Mouse (Mus musculus) liver, adult 2 months (tissue): Measurements from ENCODE around the gene Zfp341. TPM values are rescaled to one million over a fixed set of nuclear protein-coding genes. Genes with fewer than 3 reads are reported as not detected.

Experiments
- DNase-seq: peaks from one replicate; pipeline ENCODE4 v3.0.0-alpha.2; 2011; ENCODE audit warnings: low read depth, low spot score; ENCODE audit errors: extremely low read depth
- H3K27ac ChIP-seq: fragments of 200-500 bp; replicated peaks from 2 replicates; pipeline ENCODE4 v1.5.1; 2012; ENCODE audit warnings: low read depth, mild to moderate bottlenecking, control low read depth, inconsistent platforms, low read length; ENCODE audit not compliant: insufficient read depth
- H3K27me3 ChIP-seq: fragments of 200-500 bp; 2 replicates; pipeline ENCODE4 v1.6.1; 2012; ENCODE audit warnings: mild to moderate bottlenecking, moderate library complexity, low read length, inconsistent platforms; ENCODE audit not compliant: control insufficient read depth, insufficient read depth
- H3K36me3 ChIP-seq: fragments of 200-500 bp; 2 replicates; pipeline ENCODE4 v1.6.1; 2012; ENCODE audit warnings: low read length, inconsistent platforms; ENCODE audit not compliant: control insufficient read depth, insufficient read depth
- H3K4me1 ChIP-seq: fragments of 200-500 bp; 2 replicates; pipeline ENCODE4 v1.6.1; 2011; ENCODE audit warnings: low read length; ENCODE audit not compliant: control insufficient read depth, insufficient read depth
- H3K4me3 ChIP-seq: fragments of 200-500 bp; 2 replicates; pipeline ENCODE4 v1.5.1; 2011; ENCODE audit warnings: low read depth, mild to moderate bottlenecking, control low read depth, low read length, moderate library complexity; ENCODE audit not compliant: insufficient read depth
- H3K79me2 ChIP-seq: fragments of 200-500 bp; 2 replicates; pipeline ENCODE4 v1.6.1; 2012; ENCODE audit warnings: inconsistent platforms, mild to moderate bottlenecking, low read length, moderate library complexity; ENCODE audit not compliant: control insufficient read depth, insufficient read depth
- H3K9ac ChIP-seq: fragments of 200-500 bp; 2 replicates; pipeline ENCODE4 v1.6.1; 2012; ENCODE audit warnings: low read depth, mild to moderate bottlenecking, control low read depth, inconsistent platforms, low read length
- CTCF ChIP-seq: fragments of 200-500 bp; IDR thresholded peaks from 2 replicates; pipeline ENCODE4 v1.5.1; 2011; ENCODE audit warnings: low read depth, low read length, control low read depth
- POLR2A ChIP-seq: fragments of 200-500 bp; IDR thresholded peaks from 2 replicates; pipeline ENCODE4 v1.6.1; 2011; ENCODE audit warnings: low read length, control low read depth; ENCODE audit not compliant: insufficient read depth; ENCODE audit errors: extremely low read depth
- WGBS: fragments of 180-500 bp; shearing (Covaris S2); methylation state at CpG from one replicate; pipeline ENCODE4 v1.1.7; 2018; 5-methylcytosine and 5-hydroxymethylcytosine counted together
- polyA plus RNA-seq: library from polyadenylated mRNA; depleted of rRNA; stranded (reverse); fragments of >200 nt; gene quantifications from 2 replicates; pipeline ENCODE4 v1.2.3, GENCODE M21; 2012
- total RNA-seq: library from RNA; depleted of rRNA; stranded (reverse); fragments of >200 nt; gene quantifications from 2 replicates; pipeline ENCODE4 v1.2.3, GENCODE M21; 2014

Zfp341 gene
- total and polyA plus RNA-seq, 2 experiments, result 0.18 to 3.2 TPM

GRCm38 (mm10) chr2:154571976-154572375 lies 41.1 kb upstream of the Zfp341 start:
- no peak for DNase-seq
- H3K27me3 ChIP-seq, result no peaks in the 10 kb centered on the region
- H3K9ac ChIP-seq, result no peak overlapping the region
- no peak overlapping the region for H3K27ac ChIP-seq
- H3K79me2 ChIP-seq, result no peaks in the 10 kb centered on the region
- no peak overlapping the region for H3K4me3 ChIP-seq
- H3K36me3 ChIP-seq, result no peaks in the 10 kb centered on the region
- no peaks in the 10 kb centered on the region for H3K4me1 ChIP-seq
- TF ChIP-seq CTCF (no peak), POLR2A (no peak)
- 85% methylated on average over 8 of the region's 8 CpGs for WGBS

DNA sequence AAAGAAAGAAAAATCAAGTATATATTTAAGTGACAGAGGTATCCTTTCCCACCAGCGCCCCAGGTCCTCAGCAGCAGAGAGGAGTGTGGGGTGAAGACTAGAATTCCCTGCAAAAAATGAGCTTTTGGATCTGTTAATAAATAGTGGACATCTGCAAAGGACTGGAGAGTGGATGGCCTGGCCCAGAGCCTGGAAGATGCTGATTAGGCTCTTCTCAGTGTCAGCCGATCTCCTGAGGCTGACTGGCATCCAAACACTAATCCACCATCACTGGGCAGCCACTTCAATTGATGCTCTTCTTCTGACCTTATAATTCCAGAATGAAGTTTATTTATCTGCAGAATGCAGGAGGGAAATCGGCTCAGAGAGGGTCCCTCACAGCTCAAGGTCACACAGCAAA lies 40.1 kb upstream of the Zfp341 start:
- TF ChIP-seq CTCF (no peak), POLR2A (no peak)
- DNase-seq, result no peak
- Histone ChIP-seq H3K79me2 (no peaks in the 10 kb centered on the region), H3K27me3 (no peaks in the 10 kb centered on the region), H3K4me1 (no peaks in the 10 kb centered on the region), H3K27ac (no peak overlapping the region), H3K9ac (no peak overlapping the region), H3K4me3 (no peak overlapping the region), H3K36me3 (no peaks in the 10 kb centered on the region)
- WGBS, result 67% methylated on average over 3 of the region's 3 CpGs

DNA sequence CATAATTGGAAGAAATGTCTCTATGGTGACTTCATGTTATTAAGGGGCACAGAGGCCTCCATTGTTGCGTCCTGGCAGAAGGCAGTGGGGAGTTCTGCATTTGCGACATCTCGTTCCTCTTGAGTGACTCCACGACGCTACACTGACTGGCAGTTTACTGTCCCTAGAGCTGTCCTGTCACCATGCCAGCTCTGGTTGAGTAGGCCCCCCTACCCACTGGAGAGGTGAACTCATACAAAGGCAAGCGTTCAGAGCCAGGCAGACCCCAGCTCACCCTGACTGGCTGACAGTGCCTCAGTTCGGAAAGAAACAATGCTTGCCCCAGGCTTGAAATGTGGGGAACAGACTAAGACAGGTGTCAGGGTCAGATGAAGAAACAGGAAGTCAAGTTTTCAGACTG lies 38.8 kb upstream of the Zfp341 start:
- no peaks in the 10 kb centered on the region for H3K36me3 ChIP-seq
- TF ChIP-seq POLR2A (no peak), CTCF (no peak)
- H3K27me3 ChIP-seq, result no peaks in the 10 kb centered on the region
- no peak overlapping the region for H3K4me3 ChIP-seq
- no peaks in the 10 kb centered on the region for H3K4me1 ChIP-seq
- no peak for DNase-seq
- H3K79me2 ChIP-seq, result no peaks in the 10 kb centered on the region
- H3K9ac ChIP-seq, result no peak overlapping the region
- WGBS, result 86% methylated on average over 7 of the region's 7 CpGs
- H3K27ac ChIP-seq, result no peak overlapping the region

DNA sequence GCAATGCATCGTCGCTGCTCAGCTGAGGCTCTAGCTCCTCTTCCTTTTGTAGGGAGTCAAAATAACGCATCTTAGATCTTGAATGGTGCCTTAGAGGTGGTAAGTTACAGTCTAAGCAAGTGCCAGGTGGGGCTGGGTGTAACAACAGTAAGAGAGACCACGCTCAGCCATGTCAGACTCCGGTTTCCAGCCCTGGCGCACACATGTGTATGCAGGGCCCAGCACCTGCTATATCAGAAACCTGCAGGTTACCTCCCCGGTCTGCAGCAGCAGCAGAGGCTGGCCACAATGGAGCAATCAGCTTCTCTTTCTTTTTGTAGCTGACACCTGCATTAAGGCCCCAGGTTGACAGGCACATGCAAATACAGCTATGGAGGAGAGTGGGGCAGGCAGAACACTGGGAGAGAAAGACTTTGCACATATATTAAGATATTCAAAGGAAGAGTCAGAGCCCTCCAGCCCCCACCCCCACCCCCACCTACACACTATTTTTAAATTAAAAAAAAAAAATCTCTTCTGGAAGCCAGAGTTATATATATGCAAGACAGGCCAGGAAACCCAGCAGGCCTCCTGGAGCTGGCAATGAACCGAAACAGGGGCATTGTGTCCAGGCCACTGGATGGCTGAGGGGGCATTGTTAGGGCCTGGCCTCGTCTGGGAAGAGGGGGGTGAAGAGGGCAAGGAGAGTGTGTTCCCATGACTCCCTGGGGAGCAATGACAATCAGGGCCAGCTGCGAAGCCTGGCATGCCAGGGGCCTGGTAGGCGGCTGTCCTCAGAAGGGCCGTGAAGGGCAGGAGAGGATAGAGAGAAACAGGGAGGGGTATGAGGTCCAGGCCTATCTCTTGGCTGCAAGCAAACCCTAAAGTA lies 36.0 kb upstream of the Zfp341 start:
- no peaks in the 10 kb centered on the region for H3K36me3 ChIP-seq
- 84% methylated on average over 12 of the region's 12 CpGs for WGBS
- TF ChIP-seq POLR2A, result no peak
- no peak for TF ChIP-seq CTCF
- no peaks in the 10 kb centered on the region for H3K27me3 ChIP-seq
- H3K79me2 ChIP-seq, result no peaks in the 10 kb centered on the region
- no peak overlapping the region for H3K27ac ChIP-seq
- DNase-seq, result no peak
- H3K4me1 ChIP-seq, result no peaks in the 10 kb centered on the region
- no peak overlapping the region for H3K4me3 ChIP-seq
- no peak overlapping the region for H3K9ac ChIP-seq

GRCm38 (mm10) chr2:154577744-154578067 lies 35.4 kb upstream of the Zfp341 start:
- Histone ChIP-seq H3K27me3 (no peaks in the 10 kb centered on the region), H3K4me3 (no peak overlapping the region), H3K79me2 (no peaks in the 10 kb centered on the region), H3K36me3 (no peaks in the 10 kb centered on the region), H3K4me1 (no peaks in the 10 kb centered on the region), H3K9ac (no peak overlapping the region), H3K27ac (no peak overlapping the region)
- no peak for DNase-seq
- 93% methylated on average over 6 of the region's 6 CpGs for WGBS
- TF ChIP-seq CTCF (no peak), POLR2A (no peak)

GRCm38 (mm10) chr2:154580586-154580985 lies 32.5 kb upstream of the Zfp341 start:
- 85% methylated on average over 8 of the region's 8 CpGs for WGBS
- H3K27ac ChIP-seq, result no peak overlapping the region
- no peaks in the 10 kb centered on the region for H3K36me3 ChIP-seq
- no peaks in the 10 kb centered on the region for H3K4me1 ChIP-seq
- no peak for TF ChIP-seq POLR2A
- TF ChIP-seq CTCF, result no peak
- DNase-seq, result no peak
- H3K79me2 ChIP-seq, result no peaks in the 10 kb centered on the region
- H3K4me3 ChIP-seq, result no peak overlapping the region
- H3K27me3 ChIP-seq, result no peaks in the 10 kb centered on the region
- H3K9ac ChIP-seq, result no peak overlapping the region
